Mouse (Mus musculus): ENCODE measurements around the gene Clk1.

The Clk1 gene

GRCm38 (mm10) chr1:58423371-58424248 is at the start of gene Clk1:
Gene Clk1, minus strand, starts transcription at chr1:58424066.
- in situ Hi-C loops (cut with MseI, MboI) = no loop called here

- in situ Hi-C loops (cut with MseI, MboI) = no loop called here
These were observed 41.7 kb upstream of the Clk1 start for GRCm38 (mm10) chr1:58465561-58465960.

GRCm38 (mm10) chr1:58465042-58465441 is 41.2 kb upstream of the Clk1 start:
- in situ Hi-C loops (cut with MseI, MboI) = no loop called here

- in situ Hi-C loops (cut with MseI, MboI) = no loop called here
These were observed 40.1 kb upstream of the Clk1 start for GRCm38 (mm10) chr1:58463935-58464334.

GRCm38 (mm10) chr1:58460566-58460965 is 36.7 kb upstream of the Clk1 start:
- in situ Hi-C loops (cut with MseI, MboI) = no loop called here

- in situ Hi-C loops (cut with MseI, MboI) = no loop called here
These were observed 35.0 kb upstream of the Clk1 start for GRCm38 (mm10) chr1:58458867-58459266.

- in situ Hi-C loops (cut with MseI, MboI) = no loop called here
These were observed 34.3 kb upstream of the Clk1 start for GRCm38 (mm10) chr1:58458175-58458574.

GRCm38 (mm10) chr1:58454316-58454715 is 30.4 kb upstream of the Clk1 start:
- in situ Hi-C loops (cut with MseI, MboI) = no loop called here

GRCm38 (mm10) chr1:58448396-58448795 is 24.5 kb upstream of the Clk1 start:
- in situ Hi-C loops (cut with MseI, MboI) = no loop called here

GRCm38 (mm10) chr1:58447766-58448165 is 23.9 kb upstream of the Clk1 start:
- in situ Hi-C loops (cut with MseI, MboI) = no loop called here

- in situ Hi-C loops (cut with MseI, MboI) = no loop called here
These were observed 22.0 kb upstream of the Clk1 start for GRCm38 (mm10) chr1:58445861-58446260.

GRCm38 (mm10) chr1:58445143-58445722 is 21.4 kb upstream of the Clk1 start, which contains the start of the genes Nif3l1 and Ppil3:
Gene Nif3l1, plus strand, starts transcription at chr1:58445151.
Gene Ppil3, minus strand, starts transcription at chr1:58445486.
- in situ Hi-C loops (cut with MseI, MboI) = no loop called here

- in situ Hi-C loops (cut with MseI, MboI) = no loop called here
These were observed 20.8 kb upstream of the Clk1 start for GRCm38 (mm10) chr1:58444691-58445090.

- in situ Hi-C loops (cut with MseI, MboI) = no loop called here
These were observed 685 bp upstream of the Clk1 start for GRCm38 (mm10) chr1:58424551-58424950.

GRCm38 (mm10) chr1:58422879-58423278 is 987 bp downstream of the Clk1 start:
- in situ Hi-C loops (cut with MseI, MboI) = no loop called here

GRCm38 (mm10) chr1:58420961-58421360 is 2.9 kb downstream of the Clk1 start:
- in situ Hi-C loops (cut with MseI, MboI) = no loop called here

- in situ Hi-C loops (cut with MseI, MboI) = no loop called here
These were observed 3.8 kb downstream of the Clk1 start for GRCm38 (mm10) chr1:58420032-58420431.

- in situ Hi-C loops (cut with MseI, MboI) = no loop called here
These were observed 7.8 kb downstream of the Clk1 start for GRCm38 (mm10) chr1:58416048-58416447.

- in situ Hi-C loops (cut with MseI, MboI) = no loop called here
These were observed 8.4 kb downstream of the Clk1 start for GRCm38 (mm10) chr1:58415442-58415841.

GRCm38 (mm10) chr1:58410776-58411175 is 13.1 kb downstream of the Clk1 start:
- in situ Hi-C loops (cut with MseI, MboI) = no loop called here

GRCm38 (mm10) chr1:58410198-58410588 is 13.7 kb downstream of the Clk1 start:
- in situ Hi-C loops (cut with MseI, MboI) = no loop called here

GRCm38 (mm10) chr1:58409553-58410197 is 14.2 kb downstream of the Clk1 start:
- in situ Hi-C loops (cut with MseI, MboI) = no loop called here

- in situ Hi-C loops (cut with MseI, MboI) = no loop called here
These were observed 15.7 kb downstream of the Clk1 start for GRCm38 (mm10) chr1:58408141-58408540.
